Mouse (Mus musculus) stomach, postnatal 0 days (tissue): ENCODE results near the gene Dlg2.

ENCODE experiments used
- CTCF ChIP-seq: IDR thresholded peaks from 2 replicates; pipeline ENCODE4 v1.5.1; 2016; ENCODE audit warnings: antibody characterized with exemption, low read depth, mild to moderate bottlenecking, moderate library complexity
- EP300 ChIP-seq: optimal IDR thresholded peaks from 2 replicates; pipeline ENCODE3; 2016; ENCODE audit warnings: antibody characterized with exemption

DNA sequence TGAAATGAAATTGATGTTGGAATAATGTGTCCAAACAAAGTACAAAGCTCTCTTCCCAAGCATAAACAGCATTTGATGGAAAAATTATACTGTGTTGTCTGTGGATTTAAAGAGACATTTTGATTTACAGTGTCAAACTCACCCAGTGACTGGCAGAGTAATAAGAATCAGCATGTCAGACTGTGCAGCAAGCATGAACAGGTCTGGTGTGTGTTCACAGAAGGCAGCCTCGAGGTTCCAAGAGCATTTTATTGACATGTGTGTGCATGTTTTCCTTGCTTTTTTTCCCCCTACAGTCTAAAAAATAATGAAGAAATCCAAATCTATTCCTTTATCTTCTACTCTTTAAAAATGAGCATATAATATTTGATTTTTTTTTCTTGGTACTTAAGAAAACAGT lies 1924.1 kb downstream of the Dlg2 start:
- TF ChIP-seq CTCF (no peak), EP300 (no peak)
